Mouse (Mus musculus): ENCODE data around the gene Mtus2. TPM values are rescaled to one million over a fixed set of nuclear protein-coding genes. Genes with fewer than 3 reads are reported as not detected.
A peak's percentile ranks its signal among the peaks of the same experiment; 100 is the strongest.

Mtus2 gene
- polyA plus RNA-seq (2015; fragmentation: Nextera tagmentation; extraction: Ambion mirVana), result 35.9 and 39.2 TPM in 2 replicates

DNA sequence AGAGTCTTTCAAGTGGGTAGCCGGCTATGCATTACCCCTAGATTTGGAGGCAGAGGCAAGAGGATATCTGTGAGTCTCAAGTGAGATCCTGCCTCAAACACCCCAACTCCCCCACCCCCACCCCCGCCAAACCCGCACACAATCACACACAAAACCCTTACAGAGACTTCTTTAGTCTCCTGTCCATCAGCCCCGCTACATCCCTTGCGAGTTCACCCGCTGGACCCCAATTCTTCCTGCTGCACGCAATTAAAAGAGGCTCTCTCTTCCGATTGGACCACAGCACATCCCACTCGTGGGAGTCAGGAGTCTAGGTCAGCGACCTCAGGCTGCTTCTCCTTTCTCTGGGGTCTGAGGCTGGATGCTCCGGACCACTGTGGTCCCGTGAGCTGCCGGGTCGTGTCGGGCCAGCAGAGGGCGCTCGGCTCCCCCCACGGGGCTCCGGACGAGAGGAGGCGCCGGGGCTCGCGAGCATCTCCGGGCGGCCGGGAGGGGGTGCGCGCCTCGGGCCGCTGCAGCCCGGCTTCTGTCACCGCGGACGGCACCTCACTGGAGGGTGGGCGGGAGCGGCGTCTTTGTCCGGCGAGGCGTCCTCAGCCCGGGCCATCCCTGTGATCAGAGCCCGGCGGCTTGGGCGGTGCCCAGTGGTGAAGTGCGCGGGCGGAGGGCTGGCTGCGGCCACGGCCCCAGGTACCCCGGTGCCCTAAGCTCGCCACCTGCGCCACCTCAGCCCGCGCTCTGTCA is at the start of gene Mtus2:
Gene Mtus2, plus strand, starts transcription at position 500 of the 744 bp plus-strand sequence.
- Histone ChIP-seq H3K27ac (replicated peaks) (peak within 1 kb of the TSS; percentile 88), H3K27me3 (replicated peaks) (no peaks in the 10 kb centered on the region), H3K4me2 (peak within 1 kb of the TSS; percentile 87), H3K4me1 (peaks cover 14% of the 10 kb centered on the region; the same call in 1 of the 2 replicates), H3K4me3 (replicated peaks) (peak within 1 kb of the TSS; percentile 62), H3K9me3 (replicated peaks) (no peaks in the 10 kb centered on the region), H3K36me3 (no peaks in the 10 kb centered on the region), H3K9ac (replicated peaks) (peak within 1 kb of the TSS; percentile 76)
- peak; percentile 89 for ATAC-seq (ENCODE audit: low FRiP score)
- under 1% methylated on average over 54 of the region's 55 CpGs for WGBS

DNA sequence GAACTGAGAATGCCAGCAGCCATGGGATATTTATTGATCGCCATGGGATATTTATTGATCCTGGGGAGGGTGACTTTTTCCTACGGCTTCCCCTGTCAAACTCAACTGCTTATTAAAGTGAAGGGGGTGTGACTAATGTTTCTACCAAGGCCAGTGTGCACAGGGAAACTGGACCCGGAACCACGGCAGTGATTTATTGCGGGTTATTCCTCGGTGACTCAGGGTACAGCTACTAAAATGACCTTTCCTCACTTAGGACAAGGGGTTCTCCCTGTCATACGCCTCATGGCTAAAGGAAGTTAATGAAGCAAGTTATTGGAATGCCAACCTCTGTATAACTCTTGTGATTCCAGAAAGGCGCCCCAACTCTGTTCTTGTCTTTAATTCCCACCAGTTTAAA is 49.3 kb upstream of the Mtus2 start:
- 76% methylated on average over 8 of the region's 8 CpGs for WGBS
- no peak for ATAC-seq (ENCODE audit: low FRiP score)
- no peaks in the 10 kb centered on the region for H3K4me1 ChIP-seq
- no peaks in the 10 kb centered on the region for H3K9me3 ChIP-seq (replicated peaks)
- no peak overlapping the region for H3K27ac ChIP-seq (replicated peaks)
- no peak overlapping the region for H3K4me2 ChIP-seq
- no peaks in the 10 kb centered on the region for H3K27me3 ChIP-seq (replicated peaks)
- no peak overlapping the region for H3K9ac ChIP-seq (replicated peaks)
- H3K36me3 ChIP-seq, result no peaks in the 10 kb centered on the region
- H3K4me3 ChIP-seq (replicated peaks), result no peak overlapping the region

- Histone ChIP-seq H3K9ac (replicated peaks) (no peak overlapping the region), H3K4me3 (replicated peaks) (no peak overlapping the region), H3K36me3 (no peaks in the 10 kb centered on the region), H3K4me2 (no peak overlapping the region), H3K27ac (replicated peaks) (no peak overlapping the region), H3K4me1 (no peaks in the 10 kb centered on the region), H3K9me3 (replicated peaks) (no peaks in the 10 kb centered on the region), H3K27me3 (replicated peaks) (no peaks in the 10 kb centered on the region)
- ATAC-seq (ENCODE audit: low FRiP score), result no peak
- WGBS, result 86% methylated on average over 12 of the region's 12 CpGs
These were observed 46.2 kb upstream of the Mtus2 start for GRCm38 (mm10) chr5:147910807-147911509.

DNA sequence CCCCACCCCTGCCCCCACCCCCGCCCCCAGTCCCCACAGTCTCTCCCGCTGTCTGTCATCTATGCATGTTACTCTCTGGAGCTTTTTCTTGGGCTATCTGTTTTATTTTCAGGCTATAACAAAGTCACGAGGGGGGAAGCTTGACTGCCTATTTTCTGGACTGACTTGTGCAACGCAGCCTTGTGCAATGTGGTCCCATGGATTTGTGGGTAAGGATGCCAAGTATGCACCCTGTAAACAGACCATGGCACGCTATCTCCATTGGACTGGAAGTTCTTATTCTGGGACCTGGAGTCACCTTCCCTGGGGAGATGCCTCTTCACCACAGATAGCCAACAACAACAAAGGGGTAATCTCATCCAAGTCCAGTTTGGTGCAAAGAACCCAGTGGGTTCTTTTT is 45.4 kb upstream of the Mtus2 start:
- H3K4me2 ChIP-seq, result no peak overlapping the region
- 84% methylated on average over 5 of the region's 5 CpGs for WGBS
- no peak overlapping the region for H3K9ac ChIP-seq (replicated peaks)
- H3K4me1 ChIP-seq, result no peaks in the 10 kb centered on the region
- no peaks in the 10 kb centered on the region for H3K36me3 ChIP-seq
- H3K9me3 ChIP-seq (replicated peaks), result no peaks in the 10 kb centered on the region
- H3K27ac ChIP-seq (replicated peaks), result no peak overlapping the region
- no peak overlapping the region for H3K4me3 ChIP-seq (replicated peaks)
- no peaks in the 10 kb centered on the region for H3K27me3 ChIP-seq (replicated peaks)
- no peak for ATAC-seq (ENCODE audit: low FRiP score)

- 47% methylated on average over 14 of the region's 14 CpGs for WGBS
- Histone ChIP-seq H3K4me1 (no peaks in the 10 kb centered on the region), H3K27ac (replicated peaks) (no peak overlapping the region), H3K4me3 (replicated peaks) (no peak overlapping the region), H3K9ac (replicated peaks) (no peak overlapping the region), H3K27me3 (replicated peaks) (no peaks in the 10 kb centered on the region), H3K9me3 (replicated peaks) (no peaks in the 10 kb centered on the region), H3K36me3 (no peaks in the 10 kb centered on the region), H3K4me2 (no peak overlapping the region)
- ATAC-seq (ENCODE audit: low FRiP score), result no peak
These were observed 43.8 kb upstream of the Mtus2 start for GRCm38 (mm10) chr5:147913241-147913842.

DNA sequence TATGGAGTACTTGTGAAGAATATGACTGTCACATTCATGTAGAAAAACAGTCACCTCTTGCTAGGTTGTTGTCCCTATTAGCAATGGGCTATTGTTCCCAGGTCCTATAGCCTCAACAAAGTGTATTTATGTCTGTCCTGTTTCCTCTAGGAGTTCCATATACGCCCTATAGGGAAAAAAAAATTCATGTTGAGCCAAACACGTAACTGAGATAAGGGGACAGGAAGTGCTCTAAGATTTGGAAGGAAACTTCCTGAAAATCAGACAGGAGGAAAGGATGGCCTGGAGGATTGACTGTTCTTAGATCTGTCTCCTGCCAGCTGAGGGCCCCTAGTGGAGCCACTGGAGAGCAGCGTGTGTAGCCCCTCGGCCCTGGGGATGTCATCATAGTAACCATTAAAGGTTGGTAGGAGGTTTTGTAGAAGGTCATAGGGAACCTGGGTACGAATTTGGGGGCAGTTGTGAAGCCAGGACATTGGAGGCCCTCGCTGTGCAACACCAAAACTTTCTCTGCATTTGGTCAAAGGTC is 42.0 kb upstream of the Mtus2 start:
- ATAC-seq (ENCODE audit: low FRiP score), result no peak
- Histone ChIP-seq H3K9ac (replicated peaks) (no peak overlapping the region), H3K4me1 (no peaks in the 10 kb centered on the region), H3K27me3 (replicated peaks) (no peaks in the 10 kb centered on the region), H3K4me3 (replicated peaks) (no peak overlapping the region), H3K4me2 (no peak overlapping the region), H3K9me3 (replicated peaks) (no peaks in the 10 kb centered on the region), H3K27ac (replicated peaks) (0 out of 2 replicates have a peak overlapping the region, but pooled peaks have one; percentile 18), H3K36me3 (no peaks in the 10 kb centered on the region)
- WGBS, result 62% methylated on average over 6 of the region's 6 CpGs

- Histone ChIP-seq H3K9me3 (replicated peaks) (no peaks in the 10 kb centered on the region), H3K27me3 (replicated peaks) (no peaks in the 10 kb centered on the region), H3K27ac (replicated peaks) (no peak overlapping the region), H3K9ac (replicated peaks) (no peak overlapping the region), H3K36me3 (no peaks in the 10 kb centered on the region), H3K4me3 (replicated peaks) (no peak overlapping the region), H3K4me1 (no peaks in the 10 kb centered on the region), H3K4me2 (no peak overlapping the region)
- 87% methylated on average over 9 of the region's 9 CpGs for WGBS
- no peak for ATAC-seq (ENCODE audit: low FRiP score)
These were observed 40.9 kb upstream of the Mtus2 start for GRCm38 (mm10) chr5:147916171-147916570.

GRCm38 (mm10) chr5:147918044-147918846 is 38.9 kb upstream of the Mtus2 start:
- H3K9ac ChIP-seq (replicated peaks), result no peak overlapping the region
- no peak overlapping the region for H3K4me3 ChIP-seq (replicated peaks)
- H3K27ac ChIP-seq (replicated peaks), result no peak overlapping the region
- H3K9me3 ChIP-seq (replicated peaks), result no peaks in the 10 kb centered on the region
- WGBS, result 79% methylated on average over 17 of the region's 17 CpGs
- no peaks in the 10 kb centered on the region for H3K27me3 ChIP-seq (replicated peaks)
- no peak overlapping the region for H3K4me2 ChIP-seq
- no peaks in the 10 kb centered on the region for H3K4me1 ChIP-seq
- H3K36me3 ChIP-seq, result no peaks in the 10 kb centered on the region
- ATAC-seq (ENCODE audit: low FRiP score), result no peak

GRCm38 (mm10) chr5:147924621-147925020 is 32.5 kb upstream of the Mtus2 start:
- Histone ChIP-seq H3K27me3 (replicated peaks) (no peaks in the 10 kb centered on the region), H3K9me3 (replicated peaks) (no peaks in the 10 kb centered on the region), H3K4me3 (replicated peaks) (no peak overlapping the region), H3K4me2 (no peak overlapping the region), H3K4me1 (no peaks in the 10 kb centered on the region), H3K36me3 (no peaks in the 10 kb centered on the region), H3K27ac (replicated peaks) (no peak overlapping the region), H3K9ac (replicated peaks) (no peak overlapping the region)
- WGBS, result 89% methylated on average over 5 of the region's 5 CpGs
- ATAC-seq (ENCODE audit: low FRiP score), result no peak

- ATAC-seq (ENCODE audit: low FRiP score), result no peak
- no peaks in the 10 kb centered on the region for H3K36me3 ChIP-seq
- no peaks in the 10 kb centered on the region for H3K9me3 ChIP-seq (replicated peaks)
- no peak overlapping the region for H3K27ac ChIP-seq (replicated peaks)
- H3K4me3 ChIP-seq (replicated peaks), result no peak overlapping the region
- H3K9ac ChIP-seq (replicated peaks), result no peak overlapping the region
- H3K27me3 ChIP-seq (replicated peaks), result no peaks in the 10 kb centered on the region
- no peak overlapping the region for H3K4me2 ChIP-seq
- 73% methylated on average over 15 of the region's 15 CpGs for WGBS
- no peaks in the 10 kb centered on the region for H3K4me1 ChIP-seq
These were observed 31.1 kb upstream of the Mtus2 start for GRCm38 (mm10) chr5:147925935-147926604.
